Mouse (Mus musculus) lung, postnatal 14 days (tissue): ENCODE measurements at regions not wholly inside any gene's neighbourhood (a gene's known extent, or its start where the extent isn't known, plus 50 kb on each side); places are given as distances from the start of the nearest gene placed in this dataset.
A peak's percentile ranks its signal among the peaks of the same experiment; 100 is the strongest.
"Not testable (repeated sequence)": the region's sequence is repeated elsewhere in the genome, so short reads cannot be mapped to it uniquely, and the experiment has no call there.

Experiments used
- DNase-seq: peaks from one replicate; pipeline ENCODE4 v3.0.0; 2021

DNA sequence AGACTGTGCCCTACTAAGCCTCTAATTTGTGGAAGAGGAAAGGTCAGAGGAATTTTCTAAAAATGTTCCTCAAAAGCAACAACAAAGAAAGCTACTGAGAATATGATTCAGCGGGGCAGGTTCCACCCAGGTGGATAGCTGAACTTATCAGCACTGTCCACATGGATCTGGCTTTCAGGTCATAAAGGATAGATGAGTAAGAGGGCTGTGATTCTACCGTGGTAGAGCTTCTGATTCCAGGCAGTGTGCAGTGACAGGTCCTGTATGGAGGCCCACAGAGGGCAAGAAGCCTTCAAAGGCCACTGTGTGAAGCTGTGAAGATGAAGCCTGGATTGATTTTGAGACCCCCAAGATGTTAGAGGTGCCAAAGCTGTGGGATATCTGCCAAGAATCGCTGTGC is 51.8 kb downstream of the Teddm3 start:
- DNase-seq: not testable (repeated sequence)

DNA sequence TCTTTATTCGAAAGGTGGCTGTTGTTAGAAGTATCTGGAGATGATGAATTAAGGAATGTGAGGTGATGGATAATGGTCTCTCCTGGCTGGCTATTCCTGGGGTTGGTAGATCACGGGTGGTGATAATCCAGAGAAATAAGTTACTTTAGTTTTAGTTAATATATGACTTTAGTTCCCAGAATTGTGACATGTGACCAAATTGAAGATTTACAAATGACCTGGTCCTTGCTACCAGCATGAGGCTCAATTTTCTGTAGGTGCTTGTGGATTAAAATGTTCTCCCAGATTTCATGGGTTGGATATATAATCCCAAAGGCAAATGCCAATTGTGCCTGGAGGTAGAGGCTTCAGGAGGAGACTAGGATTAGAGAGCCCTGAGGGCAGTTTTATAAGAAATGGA is 53.7 kb downstream of the Teddm3 start:
- DNase-seq: not testable (repeated sequence)

DNA sequence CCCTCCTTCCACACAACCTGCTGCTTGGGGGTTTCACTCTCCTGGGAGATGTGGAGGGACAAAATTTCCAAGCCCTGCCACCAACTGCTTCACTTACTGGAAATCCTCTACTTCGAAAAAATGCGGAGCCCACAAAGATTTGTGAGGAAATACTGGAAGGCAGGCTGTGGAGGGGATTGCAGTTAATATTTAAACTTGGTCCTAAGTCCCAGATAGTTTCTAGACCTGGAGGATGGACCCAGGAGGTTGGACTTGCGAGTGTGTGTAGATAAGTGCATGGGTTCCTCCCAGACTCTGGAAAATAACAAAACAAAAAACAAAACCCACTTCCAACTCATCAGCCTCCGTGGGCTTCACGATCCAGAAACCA is 79.0 kb downstream of the Teddm3 start:
- DNase-seq: no peak

DNA sequence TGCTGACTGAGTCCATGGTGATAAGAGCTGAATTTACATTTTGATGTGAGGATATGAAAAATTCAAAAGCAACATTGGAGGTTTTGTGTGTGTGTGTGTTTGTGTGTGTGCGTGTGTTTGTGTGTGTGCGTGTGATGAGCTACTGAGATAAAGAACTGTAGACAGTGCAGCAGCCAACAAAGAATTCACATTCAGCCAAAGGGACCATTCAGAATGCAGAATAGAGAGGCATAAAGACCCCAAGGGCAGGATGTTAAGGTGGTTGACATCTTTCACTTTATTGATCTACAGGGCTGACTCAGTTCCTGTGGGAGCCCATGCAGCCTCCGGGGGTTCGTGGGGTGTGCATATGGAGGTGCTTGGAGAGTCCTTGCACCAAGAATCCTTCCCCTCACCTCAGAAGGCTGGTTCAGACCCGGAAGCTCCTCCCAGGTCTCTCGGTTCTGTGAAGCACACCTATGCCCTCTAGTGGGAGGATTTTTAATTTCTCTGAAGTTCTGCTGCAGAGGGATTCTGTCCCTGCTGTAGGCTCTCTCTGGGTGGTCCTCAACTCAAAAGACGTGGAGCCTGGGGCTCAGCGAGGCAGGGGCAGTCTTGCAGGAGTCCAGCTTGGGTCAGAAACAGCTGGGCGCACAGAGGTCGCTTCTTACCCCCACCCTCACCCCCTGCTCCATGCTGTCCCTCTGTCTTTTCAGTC is 79.6 kb downstream of the Teddm3 start:
- not testable (repeated sequence) for DNase-seq

DNA sequence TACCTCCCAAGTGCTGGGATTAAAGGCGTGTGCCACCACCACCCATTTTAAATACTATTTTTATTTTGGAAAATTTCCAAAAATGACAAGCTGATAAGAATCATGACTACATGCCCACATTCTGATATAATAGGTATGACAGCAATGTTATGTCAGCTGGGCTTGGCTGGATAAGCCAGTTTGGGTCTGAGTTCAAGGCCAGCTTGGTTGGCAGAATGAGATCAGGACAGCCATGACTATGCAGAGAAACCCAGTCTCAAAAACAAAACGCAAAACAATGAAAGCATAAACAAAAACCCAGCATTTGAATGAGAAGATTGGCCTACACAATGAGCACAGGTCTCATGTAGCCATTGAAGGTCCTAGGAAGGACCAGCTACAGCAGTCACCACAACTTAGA is 93.6 kb downstream of the Teddm3 start:
- DNase-seq: no peak

DNA sequence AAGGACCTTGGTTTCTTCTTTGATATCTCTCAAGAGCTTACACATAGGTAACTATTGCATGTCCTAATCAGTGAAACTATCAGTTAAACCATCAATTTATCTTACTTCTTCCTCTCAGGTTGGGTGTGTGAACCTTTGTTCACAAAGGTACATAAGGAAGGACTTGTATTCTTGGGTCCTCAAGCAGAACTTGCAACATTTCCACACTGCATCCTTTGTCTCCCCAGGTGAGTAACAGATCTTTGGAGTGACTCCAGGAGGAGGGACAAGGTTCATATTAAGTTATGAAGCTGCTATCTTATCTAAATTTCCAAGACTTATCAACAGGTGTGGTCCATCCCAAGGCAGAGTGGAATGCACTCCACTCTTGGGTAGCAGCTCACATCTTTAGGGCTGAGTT is 99.0 kb downstream of the Teddm3 start:
- DNase-seq: no peak

DNA sequence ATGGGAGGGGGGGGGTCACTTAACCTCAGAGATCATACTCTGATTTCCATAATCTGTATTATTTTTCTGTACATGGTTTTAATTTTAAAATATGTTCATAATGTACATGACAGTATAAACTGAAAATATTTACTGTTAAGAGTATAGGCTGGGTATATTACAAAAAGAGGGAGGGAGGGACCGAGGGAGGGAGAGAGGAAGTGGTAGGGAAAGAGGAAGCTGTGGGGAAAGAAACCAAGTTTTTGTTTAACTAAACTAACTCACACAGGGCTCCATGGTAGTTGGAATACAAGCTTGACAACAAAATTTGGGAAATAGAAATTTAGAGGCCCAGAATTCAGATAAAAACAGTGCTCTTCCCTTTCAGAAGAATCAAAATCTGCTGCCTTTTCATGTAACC is 131.7 kb downstream of the Teddm3 start:
- DNase-seq: not testable (repeated sequence)

DNA sequence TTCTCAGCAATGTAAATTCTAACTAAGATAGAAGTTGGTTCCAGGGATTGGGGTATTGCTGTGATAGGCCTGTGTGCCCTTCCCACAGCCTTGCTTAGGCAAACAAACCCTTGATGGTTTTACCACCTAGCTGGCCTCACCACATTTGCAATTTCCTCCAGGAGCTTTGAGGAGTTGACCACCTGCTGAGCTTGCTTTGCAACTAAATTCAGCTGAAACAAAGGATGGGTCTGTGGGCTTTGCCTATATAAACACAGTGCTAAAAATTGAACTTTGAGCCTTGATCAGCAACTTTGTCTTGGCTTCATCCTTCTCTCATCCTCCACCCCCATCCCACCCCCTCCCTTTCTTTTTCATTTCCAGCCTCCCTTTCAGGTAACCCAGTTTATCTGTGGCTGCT is 148.9 kb downstream of the Teddm3 start:
- DNase-seq: no peak

DNA sequence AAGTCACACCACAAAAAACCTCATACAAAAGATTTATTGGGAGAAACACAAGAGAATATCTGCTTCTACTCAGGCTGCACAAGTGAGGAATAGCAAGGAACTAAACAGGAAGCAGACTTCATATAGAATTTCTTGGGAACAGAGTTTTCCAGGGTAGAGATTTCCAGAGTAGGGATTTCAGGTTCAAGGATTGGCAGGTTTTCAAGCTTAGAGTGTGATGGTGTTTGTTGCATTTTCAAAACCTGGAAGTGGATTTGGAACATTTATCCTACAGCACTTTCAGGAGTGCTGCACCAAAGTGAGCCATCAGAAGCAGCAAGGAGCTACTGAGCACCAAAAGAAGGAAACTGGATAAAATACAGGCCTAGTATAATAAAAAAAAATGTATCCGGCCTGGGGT is 152.7 kb downstream of the Teddm3 start:
- DNase-seq: no peak

DNA sequence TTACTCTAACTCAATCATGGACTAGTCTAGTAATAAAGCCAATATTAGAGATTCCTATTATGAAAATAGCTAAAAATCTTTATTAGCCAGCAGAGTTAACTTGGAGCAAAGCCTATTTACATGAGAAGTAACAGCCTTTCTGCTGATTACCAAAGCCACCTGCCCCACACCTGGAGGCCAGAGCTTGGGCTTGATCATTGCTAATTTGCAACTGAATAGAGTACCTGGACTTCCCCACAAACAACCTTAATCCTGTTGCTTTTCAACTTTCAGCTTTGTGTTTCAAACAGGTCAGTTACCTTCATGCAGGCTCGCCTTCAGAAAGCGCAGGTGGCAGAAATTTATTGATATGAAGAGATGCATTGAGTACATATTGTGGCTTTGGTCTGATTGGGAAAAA is 163.3 kb downstream of the Teddm3 start:
- no peak for DNase-seq

DNA sequence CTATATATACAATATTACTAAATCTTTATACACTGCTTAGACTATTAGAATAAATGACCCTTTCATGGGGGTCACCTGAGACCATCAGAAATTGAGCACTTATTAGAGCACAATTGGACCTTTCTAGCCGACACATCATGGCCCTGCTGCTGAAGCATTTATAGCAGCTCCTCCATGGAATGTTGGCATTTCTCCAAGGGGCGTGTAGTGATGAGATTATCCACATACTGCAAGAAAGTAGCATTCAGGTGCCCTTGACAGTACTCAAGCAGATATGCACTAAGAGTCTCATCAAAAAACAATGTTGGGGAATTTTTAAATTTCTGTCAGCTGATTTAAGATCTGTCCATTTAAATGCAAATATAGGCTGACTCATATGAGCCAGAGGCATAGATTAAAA is 178.4 kb downstream of the Teddm3 start:
- peak; percentile 20 for DNase-seq

DNA sequence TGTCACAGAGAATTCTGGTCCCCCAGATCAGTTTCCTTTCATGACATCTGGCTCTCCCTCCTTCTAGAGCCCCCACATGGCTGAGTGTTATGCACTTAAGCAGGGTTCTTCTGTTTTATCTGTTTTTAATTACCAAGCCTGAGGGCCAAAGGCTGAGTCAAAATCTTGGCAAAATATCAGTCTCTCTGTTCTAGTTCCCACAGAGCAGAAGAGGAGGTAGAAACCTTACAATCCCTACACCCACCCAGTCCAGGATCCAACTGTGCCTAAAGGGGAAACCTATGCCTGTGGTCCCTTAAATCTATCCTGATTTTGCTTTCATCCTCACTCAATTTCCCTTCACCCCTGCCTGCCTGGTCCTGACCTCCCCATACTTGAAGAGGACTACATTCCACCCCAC is 181.4 kb downstream of the Teddm3 start:
- no peak for DNase-seq

DNA sequence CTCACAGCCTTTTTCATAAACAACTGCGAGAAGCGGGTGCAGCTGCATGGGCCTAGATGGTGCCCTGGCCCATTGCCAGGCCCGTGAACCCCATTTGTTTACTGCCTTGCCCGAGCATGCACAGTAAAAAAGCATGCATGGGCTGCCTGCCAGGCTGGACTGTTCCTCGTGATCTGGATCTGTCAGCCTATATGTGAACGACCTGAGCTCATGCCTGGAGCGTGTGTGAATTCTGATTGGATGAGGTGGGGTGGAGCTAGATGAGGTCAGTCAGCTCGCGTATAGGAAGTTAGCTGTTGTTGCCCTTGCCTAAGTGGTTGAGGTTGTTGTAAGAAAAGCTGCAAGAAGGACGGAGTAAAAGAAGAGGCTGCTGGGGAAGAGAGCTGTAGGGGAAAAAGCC is 194.9 kb downstream of the Teddm3 start:
- peak; percentile 20 for DNase-seq

DNA sequence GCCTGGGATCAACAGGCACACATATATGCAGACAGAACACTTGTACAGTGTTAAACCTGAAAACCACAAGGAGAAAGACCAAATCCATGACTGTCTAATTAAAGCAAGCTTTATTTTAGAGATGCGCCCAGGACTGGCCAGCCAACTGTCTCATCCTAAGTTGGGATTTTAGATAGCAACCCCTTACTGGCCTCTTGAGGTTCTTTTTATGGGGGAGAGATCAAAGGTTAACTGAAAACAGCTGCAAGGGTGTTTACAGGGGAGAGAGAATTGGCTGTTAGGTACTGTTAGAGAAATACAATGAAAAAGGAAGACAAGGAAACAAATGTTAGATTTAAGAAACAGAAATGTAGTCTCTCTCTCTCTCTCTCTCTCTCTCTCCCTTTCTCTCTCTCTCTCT is 202.4 kb upstream of the Thpo start:
- DNase-seq: no peak

DNA sequence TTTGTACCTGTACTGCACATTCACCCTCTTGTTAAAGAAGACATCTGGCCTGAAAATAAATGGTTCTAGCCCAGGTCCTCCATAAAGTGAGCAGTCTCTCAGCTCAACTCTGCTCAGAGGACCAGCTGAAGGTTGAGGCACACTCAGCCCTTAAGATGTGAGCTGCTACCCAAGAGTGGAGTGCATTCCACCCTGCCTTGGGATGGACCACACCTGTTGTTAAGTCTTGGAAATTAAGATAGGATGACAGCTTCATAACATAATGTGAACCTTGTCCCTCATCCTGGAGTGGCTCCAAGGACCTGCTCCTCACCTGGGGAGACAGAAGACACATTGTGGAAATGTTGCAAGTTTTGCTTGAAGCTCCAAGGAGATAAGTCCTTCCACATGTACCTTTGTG is 200.5 kb upstream of the Thpo start:
- DNase-seq: not testable (repeated sequence)

DNA sequence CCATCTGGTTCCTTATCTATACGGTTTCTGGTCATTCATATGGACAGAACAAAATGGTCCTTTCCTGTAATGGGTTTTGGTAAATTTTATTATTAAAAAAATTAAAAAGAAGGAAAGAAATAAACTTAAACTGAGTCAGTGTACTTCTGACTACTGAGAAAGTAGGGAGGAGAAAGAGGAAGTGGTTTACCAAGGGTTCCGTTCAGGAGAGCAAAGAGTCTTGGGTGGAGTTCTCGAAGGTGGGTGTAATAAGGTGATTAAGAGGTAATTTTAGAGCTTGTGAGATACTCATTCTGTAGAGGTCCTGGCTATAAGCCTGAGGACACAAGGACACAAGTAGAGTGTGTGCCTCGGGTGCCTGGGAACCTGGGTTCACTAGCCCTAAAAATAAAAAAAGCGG is 195.7 kb upstream of the Thpo start:
- DNase-seq: not testable (repeated sequence)

DNA sequence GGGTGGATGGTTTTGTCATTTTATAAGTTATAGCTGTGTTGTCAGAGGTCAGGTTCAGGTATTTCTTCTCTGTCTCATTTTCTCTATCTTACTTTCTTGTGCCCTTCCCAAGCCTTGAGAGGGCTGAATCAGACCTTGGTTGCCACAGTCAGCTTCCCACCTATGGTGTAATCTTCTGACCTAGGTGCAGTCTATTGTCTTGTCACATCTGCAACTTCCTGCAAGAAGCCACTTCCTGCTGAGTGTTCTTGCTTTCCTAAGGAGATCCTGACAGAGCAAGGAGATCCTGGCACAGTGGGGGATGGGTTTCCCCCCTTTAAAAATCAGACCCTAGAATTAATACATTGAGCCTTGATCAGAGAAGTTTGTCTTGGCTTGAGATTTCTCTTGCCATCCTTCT is 191.5 kb upstream of the Thpo start:
- DNase-seq: not testable (repeated sequence)

DNA sequence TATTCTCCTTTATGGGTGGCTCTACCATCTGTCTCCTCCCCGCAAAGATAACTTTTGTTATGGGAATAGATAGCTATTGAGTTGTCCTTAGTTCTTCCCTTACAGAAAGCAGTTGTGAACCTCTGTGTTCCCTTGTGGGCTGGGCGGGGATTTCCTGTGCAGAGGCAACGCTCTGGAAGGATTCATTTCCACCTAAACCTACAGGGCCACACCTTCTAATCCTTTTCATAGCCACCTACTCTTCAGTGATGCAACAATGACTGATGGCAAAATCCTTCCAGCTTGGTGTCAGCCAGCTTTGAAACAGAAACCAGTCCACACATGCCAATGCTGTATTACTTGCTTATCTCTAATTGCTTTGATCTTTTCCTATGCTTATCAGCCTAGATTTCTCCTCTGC is 176.6 kb upstream of the Thpo start:
- not testable (repeated sequence) for DNase-seq

DNA sequence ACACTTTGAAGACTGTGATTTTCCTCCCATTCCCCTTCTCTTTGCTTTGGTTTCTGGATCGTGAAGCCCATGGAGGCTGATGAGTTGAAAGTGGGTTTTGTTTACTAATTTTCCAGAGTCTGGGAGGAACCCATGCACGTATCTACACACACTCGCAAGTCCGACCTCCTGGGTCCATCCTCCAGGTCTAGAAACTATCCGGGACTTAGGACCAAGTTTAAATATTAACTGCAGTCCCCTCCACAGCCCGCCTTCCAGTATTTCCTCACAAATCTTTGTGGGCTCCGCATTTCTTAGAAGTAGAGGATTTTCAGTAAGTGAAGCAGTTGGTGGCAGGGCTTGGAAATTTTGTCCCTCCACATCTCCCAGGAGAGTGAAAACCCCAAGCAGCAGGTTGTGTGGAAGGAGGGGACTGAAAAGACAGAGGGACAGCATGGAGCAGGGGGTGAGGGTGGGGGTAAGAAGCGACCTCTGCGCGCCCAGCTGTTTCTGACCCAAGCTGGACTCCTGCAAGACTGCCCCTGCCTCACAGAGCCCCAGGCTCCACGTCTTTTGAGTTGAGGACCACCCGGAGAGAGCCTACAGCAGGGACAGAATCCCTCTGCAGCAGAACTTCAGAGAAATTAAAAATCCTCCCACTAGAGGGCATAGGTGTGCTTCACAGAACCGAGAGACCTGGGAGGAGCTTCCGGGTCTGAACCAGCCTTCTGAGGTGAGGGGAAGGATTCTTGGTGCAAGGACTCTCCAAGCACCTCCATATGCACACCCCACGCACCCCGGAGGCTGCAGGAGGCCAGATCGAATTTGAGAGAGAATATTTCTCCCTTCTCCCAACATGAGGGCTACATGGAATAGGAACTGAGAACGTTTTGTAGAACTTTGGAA is 174.4 kb upstream of the Thpo start:
- not testable (repeated sequence) for DNase-seq

DNA sequence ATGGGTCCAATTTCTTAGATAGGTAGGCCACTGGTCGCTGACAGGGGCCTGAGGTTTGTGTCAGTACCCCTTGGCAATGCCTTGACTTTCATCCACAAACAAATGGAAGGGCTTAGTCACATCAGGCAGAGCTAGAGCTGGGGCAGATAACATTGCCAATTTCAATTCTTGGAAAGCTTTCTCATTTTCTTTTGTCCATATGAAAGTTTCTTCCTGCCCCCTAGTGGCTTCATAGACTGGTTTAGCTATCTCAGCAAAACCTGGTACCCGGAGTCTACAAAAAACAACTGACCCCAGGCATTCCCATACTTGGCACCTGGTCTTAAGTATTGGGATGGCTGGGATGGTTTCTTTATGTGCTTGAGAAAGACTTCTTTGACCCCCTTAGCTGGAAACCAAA is 161.4 kb upstream of the Thpo start:
- DNase-seq: peak; percentile 5

DNA sequence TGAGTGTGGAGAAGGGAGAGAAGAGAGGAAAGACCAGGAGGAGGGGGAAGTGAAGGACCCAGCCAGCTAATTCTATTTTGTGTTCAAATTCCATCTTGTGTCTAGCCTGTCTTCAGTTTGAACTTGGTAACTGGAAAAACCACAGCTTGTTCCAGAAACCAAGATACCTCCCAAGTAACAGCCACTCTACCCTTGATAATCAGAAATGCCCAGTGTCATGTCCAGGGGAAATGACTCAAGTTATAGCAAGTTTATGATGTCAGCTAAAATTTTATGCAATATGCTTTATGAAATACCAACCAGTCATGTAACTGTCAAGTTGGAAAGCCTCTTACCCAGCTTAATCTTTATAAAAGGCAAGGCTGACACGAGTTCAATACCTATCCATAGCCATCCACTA is 137.4 kb upstream of the Thpo start:
- no peak for DNase-seq

DNA sequence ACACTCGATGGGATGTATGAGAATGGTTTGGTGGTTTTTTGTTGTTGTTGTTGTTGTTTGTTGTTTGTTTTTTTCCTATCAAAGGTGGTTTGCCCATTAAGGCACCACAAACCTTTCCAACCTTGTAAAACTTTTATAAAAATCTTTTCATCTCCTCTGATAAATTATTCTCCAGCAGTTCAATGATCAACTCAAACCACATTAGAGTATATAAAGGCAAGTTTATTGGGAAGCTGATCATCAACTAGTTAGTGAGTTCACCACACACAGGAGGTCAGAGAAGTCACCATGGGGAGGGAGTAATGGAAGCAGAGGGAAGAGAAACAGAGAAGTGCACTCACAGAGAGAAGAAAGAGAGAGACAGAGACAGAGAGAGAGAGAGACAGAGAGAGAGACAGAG is 132.5 kb upstream of the Thpo start:
- no peak for DNase-seq

DNA sequence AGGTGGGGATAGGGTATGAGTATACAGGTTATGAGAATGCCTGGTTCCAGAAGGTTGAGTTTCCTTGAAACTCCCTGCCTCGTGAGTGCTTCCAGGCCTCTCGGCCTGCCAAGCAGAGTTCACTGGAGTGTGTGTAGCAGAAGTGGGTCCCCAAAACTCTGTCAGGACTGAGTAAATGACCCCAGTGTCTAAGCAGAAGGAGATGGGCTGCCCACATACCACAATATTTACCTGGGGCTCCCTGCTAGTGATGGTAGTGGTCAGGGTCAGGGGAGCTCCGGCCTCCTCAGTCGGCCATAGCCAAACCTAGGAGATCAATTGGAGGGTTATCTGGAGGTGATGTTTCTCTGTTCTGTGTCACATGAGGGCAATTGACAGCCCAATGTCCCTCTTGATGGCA is 126.9 kb upstream of the Thpo start:
- no peak for DNase-seq

DNA sequence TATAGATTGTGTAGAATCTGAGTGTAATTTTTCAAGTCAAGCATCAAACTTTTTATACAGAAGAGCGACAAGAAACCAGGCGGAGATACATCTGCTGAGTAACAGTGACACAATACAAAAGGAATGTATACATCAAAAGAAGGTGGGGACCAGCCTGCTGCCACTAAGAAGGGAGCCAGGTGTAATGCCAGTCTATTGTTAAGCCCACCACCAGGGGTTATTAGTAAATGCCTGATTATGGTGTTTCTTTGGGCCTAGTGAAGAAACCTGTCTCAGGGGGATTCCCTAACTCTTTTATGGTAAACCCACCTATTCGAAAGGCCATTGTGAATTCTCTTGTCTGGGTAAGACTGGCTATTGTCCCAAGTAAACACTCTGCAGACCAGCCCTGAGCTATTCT is 126.3 kb upstream of the Thpo start:
- DNase-seq: not testable (repeated sequence)
